ENCODE assay signal across 26 mouse cellular contexts in the genomic region with DNA sequence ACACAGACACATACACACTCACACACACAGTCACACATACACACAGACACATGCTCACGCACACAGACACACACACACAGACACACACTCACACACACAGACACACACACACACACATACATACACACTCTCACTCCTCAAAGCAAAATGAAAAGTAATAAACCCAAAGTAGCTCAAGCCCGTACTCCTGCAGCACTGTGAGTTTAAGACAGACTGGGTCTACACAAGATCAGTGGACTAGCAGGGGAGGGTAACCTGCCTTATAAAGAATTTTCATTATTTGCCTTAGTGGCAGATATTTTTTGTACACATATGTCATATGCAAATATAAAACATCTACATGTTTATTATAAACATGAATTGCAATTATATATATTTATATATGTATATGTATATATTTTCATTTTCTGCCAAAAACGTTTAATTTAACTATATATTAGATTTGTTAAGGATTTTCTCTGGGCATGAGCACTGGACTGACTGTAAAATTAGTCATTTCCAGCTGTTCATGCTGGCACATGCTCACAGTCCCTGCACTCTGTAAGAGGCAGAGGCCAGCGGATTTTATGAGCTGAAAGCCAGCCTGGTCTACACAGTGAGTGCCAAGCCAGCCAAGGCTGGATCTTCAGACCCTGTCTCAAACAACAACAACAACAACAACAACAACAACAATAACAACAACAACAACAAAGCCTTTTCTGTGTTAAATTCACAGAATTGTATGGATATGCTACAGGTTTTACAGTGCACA. TPM values are rescaled to one million over a fixed set of nuclear protein-coding genes. Genes with fewer than 3 reads are reported as not detected.
A peak's percentile ranks its signal among the peaks of the same experiment; 100 is the strongest.
DNase-seq lines count a peak whose midpoint lies in the region; ATAC-seq lines count a peak whose summit lies in the region.
"Had no signal": no experiment of that assay in that cellular context is flagged by ENCODE, and none has a peak within 500 bp of the region (broad histone marks: within the 10 kb centered on the region; RNA-seq: fewer than 3 reads in every experiment).

No protein-coding gene starts in this region.

- WGBS in limb, embryonic 11.5 days, result 74% methylated on average over 4 of the region's 4 CpGs
- 85% methylated on average over 4 of the region's 4 CpGs for WGBS in limb, embryonic 10.5 days
- 81% methylated on average over 4 of the region's 4 CpGs for WGBS in midbrain, embryonic 12.5 days
- WGBS in midbrain, embryonic 16.5 days, result 82% methylated on average over 4 of the region's 4 CpGs
- 41% methylated on average over 4 of the region's 4 CpGs for WGBS in limb, embryonic 13.5 days

- H3K27ac ChIP-seq in limb, embryonic 11.5 days (replicated peaks; ENCODE audit: low read depth, low read length), result no peak overlapping the region
- no peak overlapping the region for H3K27ac ChIP-seq in limb, embryonic 10.5 days
- H3K27ac ChIP-seq in midbrain, embryonic 12.5 days (replicated peaks), result no peak overlapping the region
- no peak overlapping the region for H3K27ac ChIP-seq in midbrain, embryonic 16.5 days (ENCODE audit: low read length)
- peak overlapping the region; percentile 39; the same call in 1 of the 2 replicates for H3K27ac ChIP-seq in limb, embryonic 13.5 days
- H3K27ac ChIP-seq: embryonic facial prominence, embryonic 12.5 days; embryonic facial prominence, embryonic 15.5 days; forebrain, embryonic 12.5 days; forebrain, embryonic 15.5 days; heart, adult 2 months; hindbrain, embryonic 12.5 days; hindbrain, embryonic 15.5 days had no signal

- no peaks in the 10 kb centered on the region for H3K36me3 ChIP-seq in limb, embryonic 11.5 days (ENCODE audit: control insufficient read depth, insufficient read depth, low read length)
- H3K36me3 ChIP-seq in limb, embryonic 10.5 days, result no peaks in the 10 kb centered on the region
- no peaks in the 10 kb centered on the region for H3K36me3 ChIP-seq in midbrain, embryonic 12.5 days
- H3K36me3 ChIP-seq in midbrain, embryonic 16.5 days (ENCODE audit: control insufficient read depth, insufficient read depth, low read length), result no peaks in the 10 kb centered on the region
- no peaks in the 10 kb centered on the region for H3K36me3 ChIP-seq in limb, embryonic 13.5 days
- H3K36me3 ChIP-seq: embryonic facial prominence, embryonic 12.5 days; embryonic facial prominence, embryonic 15.5 days; forebrain, embryonic 12.5 days; forebrain, embryonic 15.5 days; hindbrain, embryonic 12.5 days; hindbrain, embryonic 15.5 days had no signal

- no peak overlapping the region for H3K4me2 ChIP-seq in limb, embryonic 11.5 days (ENCODE audit: low read depth, severe bottlenecking)
- H3K4me2 ChIP-seq in midbrain, embryonic 12.5 days (replicated peaks), result no peak overlapping the region
- H3K4me2 ChIP-seq in midbrain, embryonic 16.5 days (ENCODE audit: low read length), result no peak overlapping the region
- no peak overlapping the region for H3K4me2 ChIP-seq in limb, embryonic 13.5 days (replicated peaks)
- H3K4me2 ChIP-seq: embryonic facial prominence, embryonic 12.5 days; embryonic facial prominence, embryonic 15.5 days; forebrain, embryonic 12.5 days; forebrain, embryonic 15.5 days; heart, embryonic 11.5 days; hindbrain, embryonic 12.5 days; hindbrain, embryonic 15.5 days had no signal

- ATAC-seq in limb, embryonic 11.5 days (ENCODE audit: insufficient number of reproducible peaks, low FRiP score, low TSS enrichment, low read depth), result 0 out of 2 replicates have a peak, but pooled peaks have one; percentile 14
- peak; percentile 21; the same call in 1 of the 2 replicates for ATAC-seq in midbrain, embryonic 12.5 days (ENCODE audit: low FRiP score, low read depth)
- no peak for ATAC-seq in midbrain, embryonic 16.5 days
- peak; percentile 82 for ATAC-seq in limb, embryonic 13.5 days (ENCODE audit: low FRiP score, low read depth)
- ATAC-seq: forebrain, embryonic 15.5 days had no signal

- no peak overlapping the region for H3K4me3 ChIP-seq in limb, embryonic 11.5 days (ENCODE audit: low read depth, low read length)
- no peak overlapping the region for H3K4me3 ChIP-seq in limb, embryonic 10.5 days
- no peak overlapping the region for H3K4me3 ChIP-seq in midbrain, embryonic 12.5 days
- no peak overlapping the region for H3K4me3 ChIP-seq in midbrain, embryonic 16.5 days (ENCODE audit: low read depth, low read length)
- no peak overlapping the region for H3K4me3 ChIP-seq in limb, embryonic 13.5 days
- H3K4me3 ChIP-seq: embryonic facial prominence, embryonic 12.5 days; embryonic facial prominence, embryonic 15.5 days; forebrain, embryonic 12.5 days; forebrain, embryonic 15.5 days; heart, adult 2 months; hindbrain, embryonic 12.5 days; hindbrain, embryonic 15.5 days had no signal

- H3K9me3 ChIP-seq in limb, embryonic 11.5 days (ENCODE audit: control insufficient read depth, low read length), result no peaks in the 10 kb centered on the region
- no peaks in the 10 kb centered on the region for H3K9me3 ChIP-seq in limb, embryonic 10.5 days (replicated peaks)
- no peaks in the 10 kb centered on the region for H3K9me3 ChIP-seq in midbrain, embryonic 12.5 days
- no peaks in the 10 kb centered on the region for H3K9me3 ChIP-seq in midbrain, embryonic 16.5 days (replicated peaks; ENCODE audit: control insufficient read depth, low read length, poor library complexity, severe bottlenecking)
- no peaks in the 10 kb centered on the region for H3K9me3 ChIP-seq in limb, embryonic 13.5 days
- H3K9me3 ChIP-seq: embryonic facial prominence, embryonic 12.5 days; embryonic facial prominence, embryonic 15.5 days; forebrain, embryonic 12.5 days; forebrain, embryonic 15.5 days; hindbrain, embryonic 12.5 days; hindbrain, embryonic 15.5 days had no signal

- peaks cover 2% of the 10 kb centered on the region; the same call in 1 of the 2 replicates for H3K4me1 ChIP-seq in limb, embryonic 11.5 days (ENCODE audit: control insufficient read depth, insufficient read depth, low read length)
- peaks cover 26% of the 10 kb centered on the region for H3K4me1 ChIP-seq in limb, embryonic 10.5 days
- peaks cover 15% of the 10 kb centered on the region for H3K4me1 ChIP-seq in midbrain, embryonic 12.5 days
- H3K4me1 ChIP-seq in midbrain, embryonic 16.5 days (ENCODE audit: control insufficient read depth, insufficient read depth, low read length), result peaks cover 5% of the 10 kb centered on the region; the same call in 1 of the 2 replicates
- H3K4me1 ChIP-seq in limb, embryonic 13.5 days, result peaks cover 41% of the 10 kb centered on the region
- H3K4me1 ChIP-seq: embryonic facial prominence, embryonic 12.5 days had no signal

- no peak for DNase-seq in limb, embryonic 11.5 days (ENCODE audit: low spot score)
- no peak for DNase-seq in limb, embryonic 10.5 days (ENCODE audit: low spot score)
- DNase-seq in NIH3T3 (ENCODE audit: low read depth), result peak; percentile 29
- no peak for DNase-seq in yolk sac, embryonic 10.5 days (ENCODE audit: low spot score)
- no peak for DNase-seq in urinary bladder, adult 2 months (ENCODE audit: low spot score)
- DNase-seq: adrenal gland, postnatal 10 days; adrenal gland, postnatal 36 days; cerebellum, adult 18-20 months; cerebellum, adult 9-11 months; cerebellum, postnatal 25 days; gastrocnemius, postnatal 25 days; heart, adult 2 months had no signal

- no peak overlapping the region for H3K9ac ChIP-seq in limb, embryonic 11.5 days (ENCODE audit: low read length)
- no peak overlapping the region for H3K9ac ChIP-seq in midbrain, embryonic 12.5 days (replicated peaks)
- no peak overlapping the region for H3K9ac ChIP-seq in midbrain, embryonic 16.5 days (ENCODE audit: low read depth, low read length)
- no peak overlapping the region for H3K9ac ChIP-seq in limb, embryonic 13.5 days
- H3K9ac ChIP-seq: embryonic facial prominence, embryonic 12.5 days; embryonic facial prominence, embryonic 15.5 days; forebrain, embryonic 12.5 days; forebrain, embryonic 15.5 days; hindbrain, embryonic 12.5 days; hindbrain, embryonic 15.5 days had no signal

- no peaks in the 10 kb centered on the region for H3K27me3 ChIP-seq in limb, embryonic 11.5 days (ENCODE audit: control insufficient read depth, insufficient read depth, low read length)
- H3K27me3 ChIP-seq in limb, embryonic 10.5 days (ENCODE audit: low read depth, poor library complexity, severe bottlenecking), result no peaks in the 10 kb centered on the region
- peaks cover 6% of the 10 kb centered on the region for H3K27me3 ChIP-seq in midbrain, embryonic 12.5 days
- no peaks in the 10 kb centered on the region for H3K27me3 ChIP-seq in midbrain, embryonic 16.5 days (ENCODE audit: control insufficient read depth, insufficient read depth, low read depth, low read length)
- H3K27me3 ChIP-seq in limb, embryonic 13.5 days, result no peaks in the 10 kb centered on the region
- H3K27me3 ChIP-seq: embryonic facial prominence, embryonic 12.5 days; embryonic facial prominence, embryonic 15.5 days; forebrain, embryonic 12.5 days; forebrain, embryonic 15.5 days; hindbrain, embryonic 12.5 days; hindbrain, embryonic 15.5 days; Patski had no signal

RNA-seq across cellular contexts. Expression of gene Apela, which starts 6.2 kb away (rescaled TPM):
- polyA plus RNA-seq in limb, embryonic 11.5 days (2014; fragmentation: Nextera tagmentation; extraction: Ambion mirVana), result 4.6 and 5.7 TPM in 2 replicates
- polyA plus RNA-seq in limb, embryonic 10.5 days (2016; fragmentation: Nextera tagmentation; extraction: Ambion mirVana), result 1.8 and 2.4 TPM in 2 replicates
- polyA plus RNA-seq in midbrain, embryonic 12.5 days (2016; fragmentation: Nextera tagmentation; extraction: Ambion mirVana), result 0.75 and 1.6 TPM in 2 replicates
- polyA plus RNA-seq in midbrain, embryonic 16.5 days (2015; fragmentation: Nextera tagmentation; extraction: Ambion mirVana), result 0.76 and 1.2 TPM in 2 replicates
- 12.4 and 14.1 TPM in 2 replicates for polyA plus RNA-seq in limb, embryonic 13.5 days (2015; fragmentation: Nextera tagmentation; extraction: Ambion mirVana)
- polyA plus RNA-seq in urinary bladder, adult 2 months (2012; rRNA removed), result 0.76 and 0.84 TPM in 2 replicates
- polyA plus RNA-seq: gonadal fat pad, adult 2 months had no signal

RNA-seq across cellular contexts. Expression of gene Trim60, which starts 12.5 kb away (rescaled TPM):
- polyA plus RNA-seq in limb, embryonic 11.5 days (2014; fragmentation: Nextera tagmentation; extraction: Ambion mirVana), result not detected in 2 replicates
- polyA plus RNA-seq in limb, embryonic 10.5 days (2016; fragmentation: Nextera tagmentation; extraction: Ambion mirVana), result not detected in 2 replicates
- not detected in 2 replicates for polyA plus RNA-seq in midbrain, embryonic 12.5 days (2016; fragmentation: Nextera tagmentation; extraction: Ambion mirVana)
- not detected in 2 replicates for polyA plus RNA-seq in midbrain, embryonic 16.5 days (2015; fragmentation: Nextera tagmentation; extraction: Ambion mirVana)
- polyA plus RNA-seq in limb, embryonic 13.5 days (2015; fragmentation: Nextera tagmentation; extraction: Ambion mirVana), result 0.05 and 0.11 TPM in 2 replicates
- not detected in 2 replicates for polyA plus RNA-seq in urinary bladder, adult 2 months (2012; rRNA removed)
- polyA plus RNA-seq: embryonic facial prominence, embryonic 12.5 days; embryonic facial prominence, embryonic 15.5 days; forebrain, embryonic 12.5 days; forebrain, embryonic 15.5 days; gonadal fat pad, adult 2 months; heart, adult 2 months; heart, embryonic 11.5 days; heart, embryonic 14.5 days; heart, postnatal 0 days; hindbrain, embryonic 12.5 days; hindbrain, embryonic 15.5 days had no signal

RNA-seq across cellular contexts. Expression of gene Trim61, which starts 12.6 kb away (rescaled TPM):
- 0.16 TPM in 1 of 2 replicates, not detected in the other for polyA plus RNA-seq in limb, embryonic 11.5 days (2014; fragmentation: Nextera tagmentation; extraction: Ambion mirVana)
- not detected in 2 replicates for polyA plus RNA-seq in limb, embryonic 10.5 days (2016; fragmentation: Nextera tagmentation; extraction: Ambion mirVana)
- polyA plus RNA-seq in midbrain, embryonic 12.5 days (2016; fragmentation: Nextera tagmentation; extraction: Ambion mirVana), result not detected in 2 replicates
- not detected in 2 replicates for polyA plus RNA-seq in midbrain, embryonic 16.5 days (2015; fragmentation: Nextera tagmentation; extraction: Ambion mirVana)
- 0.18 and 0.25 TPM in 2 replicates for polyA plus RNA-seq in limb, embryonic 13.5 days (2015; fragmentation: Nextera tagmentation; extraction: Ambion mirVana)
- polyA plus RNA-seq in urinary bladder, adult 2 months (2012; rRNA removed), result not detected in 2 replicates
- polyA plus RNA-seq: forebrain, embryonic 15.5 days; gonadal fat pad, adult 2 months; heart, adult 2 months; heart, postnatal 0 days; hindbrain, embryonic 12.5 days; hindbrain, embryonic 15.5 days had no signal

RNA-seq across cellular contexts. Expression of gene Trim75, which starts 43.3 kb away (rescaled TPM):
- polyA plus RNA-seq in limb, embryonic 11.5 days (2014; fragmentation: Nextera tagmentation; extraction: Ambion mirVana), result not detected in 2 replicates
- not detected in 2 replicates for polyA plus RNA-seq in limb, embryonic 10.5 days (2016; fragmentation: Nextera tagmentation; extraction: Ambion mirVana)
- polyA plus RNA-seq in midbrain, embryonic 12.5 days (2016; fragmentation: Nextera tagmentation; extraction: Ambion mirVana), result not detected in 2 replicates
- polyA plus RNA-seq in midbrain, embryonic 16.5 days (2015; fragmentation: Nextera tagmentation; extraction: Ambion mirVana), result 0.09 TPM in 1 of 2 replicates, not detected in the other
- not detected in 2 replicates for polyA plus RNA-seq in limb, embryonic 13.5 days (2015; fragmentation: Nextera tagmentation; extraction: Ambion mirVana)
- polyA plus RNA-seq in urinary bladder, adult 2 months (2012; rRNA removed), result not detected in 2 replicates
- polyA plus RNA-seq: embryonic facial prominence, embryonic 12.5 days; forebrain, embryonic 12.5 days; forebrain, embryonic 15.5 days; gonadal fat pad, adult 2 months; heart, adult 2 months; heart, postnatal 0 days; hindbrain, embryonic 12.5 days had no signal

RNA-seq across cellular contexts. Expression of gene Gm10663, which starts 43.9 kb away (rescaled TPM):
- not detected in 2 replicates for polyA plus RNA-seq in limb, embryonic 11.5 days (2014; fragmentation: Nextera tagmentation; extraction: Ambion mirVana)
- not detected in 2 replicates for polyA plus RNA-seq in limb, embryonic 10.5 days (2016; fragmentation: Nextera tagmentation; extraction: Ambion mirVana)
- not detected in 2 replicates for polyA plus RNA-seq in midbrain, embryonic 12.5 days (2016; fragmentation: Nextera tagmentation; extraction: Ambion mirVana)
- not detected in 2 replicates for polyA plus RNA-seq in midbrain, embryonic 16.5 days (2015; fragmentation: Nextera tagmentation; extraction: Ambion mirVana)
- not detected in 2 replicates for polyA plus RNA-seq in limb, embryonic 13.5 days (2015; fragmentation: Nextera tagmentation; extraction: Ambion mirVana)
- polyA plus RNA-seq in urinary bladder, adult 2 months (2012; rRNA removed), result not detected in 2 replicates
- polyA plus RNA-seq: embryonic facial prominence, embryonic 12.5 days; embryonic facial prominence, embryonic 15.5 days; forebrain, embryonic 12.5 days; forebrain, embryonic 15.5 days; gonadal fat pad, adult 2 months; heart, adult 2 months; heart, embryonic 11.5 days; heart, embryonic 14.5 days; heart, postnatal 0 days; hindbrain, embryonic 12.5 days; hindbrain, embryonic 15.5 days; Patski had no signal
